Mouse (Mus musculus) limb, embryonic 10.5 days (tissue): Measurements from ENCODE around the gene Gm9913. TPM values are rescaled to one million over a fixed set of nuclear protein-coding genes. Genes with fewer than 3 reads are reported as not detected.

Experiments
- DNase-seq: peaks from one replicate; pipeline ENCODE4 v3.0.0-alpha.2; 2017; ENCODE audit warnings: low spot score
- H3K27ac ChIP-seq: fragments of 300-500 bp; sonication (generic); 2 replicates; pipeline ENCODE4 v1.5.1; 2016; ENCODE audit warnings: mild to moderate bottlenecking
- H3K27me3 ChIP-seq: fragments of 300-500 bp; sonication (generic); 2 replicates; pipeline ENCODE4 v1.6.1; 2016; ENCODE audit warnings: low read depth, mild to moderate bottlenecking; ENCODE audit not compliant: poor library complexity, severe bottlenecking
- H3K36me3 ChIP-seq: fragments of 300-500 bp; sonication (generic); 2 replicates; pipeline ENCODE4 v1.6.1; 2016; ENCODE audit warnings: mild to moderate bottlenecking, moderate library complexity
- H3K4me1 ChIP-seq: fragments of 300-500 bp; sonication (generic); 2 replicates; pipeline ENCODE4 v1.6.1; 2016
- H3K4me3 ChIP-seq: fragments of 300-500 bp; sonication (generic); 2 replicates; pipeline ENCODE4 v1.5.1; 2016; ENCODE audit warnings: mild to moderate bottlenecking, moderate library complexity
- H3K9me3 ChIP-seq: fragments of 300-500 bp; sonication (generic); replicated peaks from 2 replicates; pipeline ENCODE4 v1.6.1; 2016; ENCODE audit warnings: mild to moderate bottlenecking
- WGBS: fragments of 180-500 bp; shearing (Covaris S2); methylation state at CpG from one replicate; pipeline ENCODE4 v1.1.7; 2016; 5-methylcytosine and 5-hydroxymethylcytosine counted together
- polyA plus RNA-seq: library from polyadenylated mRNA; unstranded; fragments of >200 nt; fragmentation: Nextera tagmentation; extraction: Ambion mirVana; gene quantifications from 2 replicates; pipeline ENCODE4 v1.2.1, GENCODE M21; 2016

Gene Gm9913
- polyA plus RNA-seq, 1 experiment from 2014 or later: 0.16 TPM

- Histone ChIP-seq H3K27me3 (no peaks in the 10 kb centered on the region), H3K9me3 (no peaks in the 10 kb centered on the region), H3K4me1 (peaks cover 9% of the 10 kb centered on the region), H3K27ac (no peak overlapping the region), H3K4me3 (no peak overlapping the region), H3K36me3 (no peaks in the 10 kb centered on the region)
- DNase-seq: no peak
- 85% methylated on average over 4 of the region's 4 CpGs for WGBS
These were observed 23.8 kb upstream of the Gm9913 start for GRCm38 (mm10) chr2:125481116-125481515.

- no peak overlapping the region for H3K27ac ChIP-seq
- DNase-seq: no peak
- no peaks in the 10 kb centered on the region for H3K36me3 ChIP-seq
- H3K9me3 ChIP-seq: no peaks in the 10 kb centered on the region
- H3K27me3 ChIP-seq: no peaks in the 10 kb centered on the region
- H3K4me1 ChIP-seq: peaks cover 9% of the 10 kb centered on the region
- no peak overlapping the region for H3K4me3 ChIP-seq
- 94% methylated on average over 9 of the region's 9 CpGs for WGBS
These were observed 23.2 kb upstream of the Gm9913 start for GRCm38 (mm10) chr2:125481531-125482317.

GRCm38 (mm10) chr2:125484164-125484563 lies 20.7 kb upstream of the Gm9913 start:
- Histone ChIP-seq H3K27me3 (0 out of 2 replicates have a peak, but pooled peaks cover 4% of the 10 kb centered on the region), H3K36me3 (no peaks in the 10 kb centered on the region), H3K4me1 (peaks cover 19% of the 10 kb centered on the region), H3K4me3 (no peak overlapping the region), H3K27ac (no peak overlapping the region), H3K9me3 (no peaks in the 10 kb centered on the region)
- no peak for DNase-seq

GRCm38 (mm10) chr2:125484910-125485309 lies 20.0 kb upstream of the Gm9913 start:
- 85% methylated on average over 9 of the region's 9 CpGs for WGBS
- no peak overlapping the region for H3K27ac ChIP-seq

GRCm38 (mm10) chr2:125489979-125490378 lies 14.9 kb upstream of the Gm9913 start:
- 97% methylated on average over 1 of the region's 1 CpGs for WGBS
- no peak overlapping the region for H3K4me3 ChIP-seq
- H3K4me1 ChIP-seq: peaks cover 31% of the 10 kb centered on the region
- peaks cover 39% of the 10 kb centered on the region; the same call in 1 of the 2 replicates for H3K27me3 ChIP-seq
- no peaks in the 10 kb centered on the region for H3K36me3 ChIP-seq
- DNase-seq: no peak
- H3K27ac ChIP-seq: no peak overlapping the region
- H3K9me3 ChIP-seq: no peaks in the 10 kb centered on the region

More at GRCm38 (mm10) chr2:125484910-125485309, 20.0 kb upstream of the Gm9913 start:
- no peak overlapping the region for H3K4me3 ChIP-seq
- peaks cover 19% of the 10 kb centered on the region for H3K4me1 ChIP-seq
- H3K36me3 ChIP-seq: no peaks in the 10 kb centered on the region
- no peaks in the 10 kb centered on the region for H3K9me3 ChIP-seq
- peaks cover 10% of the 10 kb centered on the region; the same call in 1 of the 2 replicates for H3K27me3 ChIP-seq
- DNase-seq: no peak

- no peak overlapping the region for H3K4me3 ChIP-seq
- peaks cover 27% of the 10 kb centered on the region for H3K4me1 ChIP-seq
- H3K36me3 ChIP-seq: no peaks in the 10 kb centered on the region
- DNase-seq: no peak
- peaks cover 56% of the 10 kb centered on the region; the same call in 1 of the 2 replicates for H3K27me3 ChIP-seq
- H3K9me3 ChIP-seq: no peaks in the 10 kb centered on the region
- WGBS: 59% methylated on average over 15 of the region's 15 CpGs
- no peak overlapping the region for H3K27ac ChIP-seq
These were observed 12.6 kb upstream of the Gm9913 start for GRCm38 (mm10) chr2:125492050-125492900.

- Histone ChIP-seq H3K4me1 (peaks cover 21% of the 10 kb centered on the region), H3K27ac (no peak overlapping the region), H3K36me3 (no peaks in the 10 kb centered on the region), H3K27me3 (peaks cover 61% of the 10 kb centered on the region; the same call in 1 of the 2 replicates), H3K4me3 (no peak overlapping the region), H3K9me3 (no peaks in the 10 kb centered on the region)
- no peak for DNase-seq
- WGBS: 96% methylated on average over 2 of the region's 2 CpGs
These were observed 10.6 kb upstream of the Gm9913 start for GRCm38 (mm10) chr2:125494291-125494690.

- Histone ChIP-seq H3K4me3 (no peak overlapping the region), H3K27me3 (peaks cover 55% of the 10 kb centered on the region; the same call in 1 of the 2 replicates)
- no peak for DNase-seq
These were observed 9.8 kb upstream of the Gm9913 start for GRCm38 (mm10) chr2:125494831-125495812.

GRCm38 (mm10) chr2:125496696-125497095 lies 8.2 kb upstream of the Gm9913 start:
- no peak for DNase-seq
- H3K36me3 ChIP-seq: 0 out of 2 replicates have a peak, but pooled peaks cover 4% of the 10 kb centered on the region
- H3K9me3 ChIP-seq: no peaks in the 10 kb centered on the region
- H3K27me3 ChIP-seq: peaks cover 47% of the 10 kb centered on the region; the same call in 1 of the 2 replicates
- WGBS: 93% methylated on average over 5 of the region's 5 CpGs
- no peak overlapping the region for H3K4me3 ChIP-seq
- H3K27ac ChIP-seq: no peak overlapping the region
- peaks cover 16% of the 10 kb centered on the region for H3K4me1 ChIP-seq

More at GRCm38 (mm10) chr2:125494831-125495812, 9.8 kb upstream of the Gm9913 start:
- H3K27ac ChIP-seq: no peak overlapping the region
- 90% methylated on average over 20 of the region's 20 CpGs for WGBS
- H3K36me3 ChIP-seq: no peaks in the 10 kb centered on the region
- peaks cover 21% of the 10 kb centered on the region for H3K4me1 ChIP-seq
- H3K9me3 ChIP-seq: no peaks in the 10 kb centered on the region

GRCm38 (mm10) chr2:125498216-125498615 lies 6.7 kb upstream of the Gm9913 start:
- 0 out of 2 replicates have a peak, but pooled peaks cover 6% of the 10 kb centered on the region for H3K36me3 ChIP-seq
- 95% methylated on average over 7 of the region's 7 CpGs for WGBS
- H3K9me3 ChIP-seq: no peaks in the 10 kb centered on the region
- no peak overlapping the region for H3K4me3 ChIP-seq
- no peak for DNase-seq
- peaks cover 48% of the 10 kb centered on the region; the same call in 1 of the 2 replicates for H3K27me3 ChIP-seq
- H3K27ac ChIP-seq: no peak overlapping the region
- H3K4me1 ChIP-seq: peaks cover 3% of the 10 kb centered on the region; the same call in 1 of the 2 replicates

- Histone ChIP-seq H3K9me3 (no peaks in the 10 kb centered on the region), H3K4me3 (no peak overlapping the region), H3K36me3 (0 out of 2 replicates have a peak, but pooled peaks cover 6% of the 10 kb centered on the region), H3K27ac (no peak overlapping the region), H3K4me1 (peaks cover 19% of the 10 kb centered on the region), H3K27me3 (peaks cover 42% of the 10 kb centered on the region)
- DNase-seq: peak; percentile 29
These were observed 3.4 kb upstream of the Gm9913 start for GRCm38 (mm10) chr2:125501526-125501925.
